Mouse (Mus musculus): Measurements from ENCODE around the gene Kndc1. TPM values are rescaled to one million over a fixed set of nuclear protein-coding genes. Genes with fewer than 3 reads are reported as not detected.
A peak's percentile ranks its signal among the peaks of the same experiment; 100 is the strongest.

Gene Kndc1
- total RNA-seq, 2 experiments from 2014 or later: not detected

GRCm38 (mm10) chr7:139979011-139979719 lies 84.7 kb downstream of the Kndc1 start:
- peak; percentile 17 for ATAC-seq (replicated peaks; ENCODE audit: poor library complexity, severe bottlenecking)

GRCm38 (mm10) chr7:139980778-139981177 lies 86.3 kb downstream of the Kndc1 start:
- no peak for ATAC-seq (replicated peaks; ENCODE audit: poor library complexity, severe bottlenecking)

- no peak for ATAC-seq (replicated peaks; ENCODE audit: poor library complexity, severe bottlenecking)
Measured at GRCm38 (mm10) chr7:139982058-139982457, 87.6 kb downstream of the Kndc1 start.

- peak; percentile 94 for ATAC-seq (replicated peaks; ENCODE audit: poor library complexity, severe bottlenecking)
Measured at GRCm38 (mm10) chr7:139984505-139984904, 90.0 kb downstream of the Kndc1 start.

- ATAC-seq (replicated peaks; ENCODE audit: poor library complexity, severe bottlenecking): no peak
Measured at GRCm38 (mm10) chr7:139988272-139988671, 93.8 kb downstream of the Kndc1 start.

GRCm38 (mm10) chr7:139990864-139991394 lies 96.4 kb downstream of the Kndc1 start:
- peak; percentile 13; the same call in 1 of the 2 replicates for ATAC-seq (replicated peaks; ENCODE audit: poor library complexity, severe bottlenecking)

Other genes starting within 250 kb of the Kndc1 start
- gene Cfap46, start 210.9 kb upstream of the Kndc1 start, total RNA-seq (2014; fragmentation: Nextera tagmentation): not detected in 2 replicates
- gene Cfap46, start 210.9 kb upstream of the Kndc1 start, total RNA-seq (2017): not detected in 2 replicates
- gene Adgra1, start 60.5 kb upstream of the Kndc1 start, total RNA-seq (2014; fragmentation: Nextera tagmentation): not detected in 2 replicates
- gene Adgra1, start 60.5 kb upstream of the Kndc1 start, total RNA-seq (2017): not detected in 2 replicates
- not detected in 2 replicates for gene Utf1, start 49.1 kb downstream of the Kndc1 start, total RNA-seq (2014; fragmentation: Nextera tagmentation)
- gene Utf1, start 49.1 kb downstream of the Kndc1 start, total RNA-seq (2017): not detected in 2 replicates
- 0.62 TPM in 1 of 2 replicates, not detected in the other for gene 6430531B16Rik, start 84.1 kb downstream of the Kndc1 start, total RNA-seq (2014; fragmentation: Nextera tagmentation)
- gene 6430531B16Rik, start 84.1 kb downstream of the Kndc1 start, total RNA-seq (2017): 0.52 TPM in 1 of 2 replicates, not detected in the other
- 0.38 TPM in 1 of 2 replicates, not detected in the other for gene Adam8, start 97.9 kb downstream of the Kndc1 start, total RNA-seq (2014; fragmentation: Nextera tagmentation)
- gene Adam8, start 97.9 kb downstream of the Kndc1 start, total RNA-seq (2017): 0.99 and 1.3 TPM in 2 replicates
- 21.3 and 21.5 TPM in 2 replicates for gene Zfp511, start 141.7 kb downstream of the Kndc1 start, total RNA-seq (2014; fragmentation: Nextera tagmentation)
- gene Zfp511, start 141.7 kb downstream of the Kndc1 start, total RNA-seq (2017): 20.6 and 21.5 TPM in 2 replicates
- 19.2 and 34.8 TPM in 2 replicates for gene Tubgcp2, start 142.0 kb downstream of the Kndc1 start, total RNA-seq (2014; fragmentation: Nextera tagmentation)
- 36.3 and 40.4 TPM in 2 replicates for gene Tubgcp2, start 142.0 kb downstream of the Kndc1 start, total RNA-seq (2017)
- not detected in 2 replicates for gene Msx3, start 154.4 kb downstream of the Kndc1 start, total RNA-seq (2014; fragmentation: Nextera tagmentation)
- gene Msx3, start 154.4 kb downstream of the Kndc1 start, total RNA-seq (2017): not detected in 2 replicates
- 0.67 TPM in 1 of 2 replicates, not detected in the other for gene Caly, start 187.9 kb downstream of the Kndc1 start, total RNA-seq (2014; fragmentation: Nextera tagmentation)
- gene Caly, start 187.9 kb downstream of the Kndc1 start, total RNA-seq (2017): not detected in 2 replicates
- gene Prap1, start 198.7 kb downstream of the Kndc1 start, total RNA-seq (2014; fragmentation: Nextera tagmentation): not detected in 2 replicates
- gene Prap1, start 198.7 kb downstream of the Kndc1 start, total RNA-seq (2017): not detected in 2 replicates
- gene Fuom, start 207.7 kb downstream of the Kndc1 start, total RNA-seq (2014; fragmentation: Nextera tagmentation): 4.3 and 13.6 TPM in 2 replicates
- 2.5 and 12.9 TPM in 2 replicates for gene Fuom, start 207.7 kb downstream of the Kndc1 start, total RNA-seq (2017)
- 37.9 and 44.7 TPM in 2 replicates for gene Paox, start 221.1 kb downstream of the Kndc1 start, total RNA-seq (2014; fragmentation: Nextera tagmentation)
- gene Paox, start 221.1 kb downstream of the Kndc1 start, total RNA-seq (2017): 26.6 and 38.5 TPM in 2 replicates
- gene Echs1, start 221.8 kb downstream of the Kndc1 start, total RNA-seq (2014; fragmentation: Nextera tagmentation): 97.4 and 109 TPM in 2 replicates
- 107 and 150 TPM in 2 replicates for gene Echs1, start 221.8 kb downstream of the Kndc1 start, total RNA-seq (2017)
- 11.4 and 21.0 TPM in 2 replicates for gene Mtg1, start 242.9 kb downstream of the Kndc1 start, total RNA-seq (2014; fragmentation: Nextera tagmentation)
- 9.5 and 14.4 TPM in 2 replicates for gene Mtg1, start 242.9 kb downstream of the Kndc1 start, total RNA-seq (2017)